Mouse (Mus musculus) olfactory bulb, adult 2 months (tissue): ENCODE results near the gene Draxin. TPM values are rescaled to one million over a fixed set of nuclear protein-coding genes. Genes with fewer than 3 reads are reported as not detected.

Experiments used
- H3K27ac ChIP-seq: fragments of 200-500 bp; 2 replicates; pipeline ENCODE4 v1.5.1; 2012; ENCODE audit warnings: low read depth, low read length; ENCODE audit not compliant: insufficient read depth
- H3K4me1 ChIP-seq: fragments of 200-500 bp; 2 replicates; pipeline ENCODE4 v1.6.1; 2012; ENCODE audit warnings: low read length; ENCODE audit not compliant: control insufficient read depth, insufficient read depth
- H3K4me3 ChIP-seq: fragments of 200-500 bp; 2 replicates; pipeline ENCODE4 v1.5.1; 2012; ENCODE audit warnings: mild to moderate bottlenecking, low read depth, low read length, moderate library complexity; ENCODE audit not compliant: insufficient read depth
- CTCF ChIP-seq: fragments of 200-500 bp; IDR thresholded peaks from 2 replicates; pipeline ENCODE4 v1.5.1; 2012; ENCODE audit warnings: low read depth, mild to moderate bottlenecking, low read length, moderate library complexity; ENCODE audit not compliant: insufficient read depth
- POLR2A ChIP-seq: fragments of 200-500 bp; IDR thresholded peaks from 2 replicates; pipeline ENCODE4 v1.6.1; 2012; ENCODE audit warnings: mild to moderate bottlenecking, low read depth, low read length, moderate library complexity; ENCODE audit not compliant: insufficient read depth
- WGBS: fragments of 180-500 bp; shearing (Covaris S2); methylation state at CpG from one replicate; pipeline ENCODE4 v1.1.7; 2018; 5-methylcytosine and 5-hydroxymethylcytosine counted together
- polyA plus RNA-seq: library from polyadenylated mRNA; stranded (reverse); fragments of >200 nt; gene quantifications from 2 replicates; pipeline ENCODE4 v1.2.4, GENCODE M21; 2012; ENCODE audit warnings: low replicate concordance; ENCODE audit not compliant: missing spikeins, insufficient read depth, insufficient read length

The Draxin gene
- polyA plus RNA-seq, 1 experiment: not detected

DNA sequence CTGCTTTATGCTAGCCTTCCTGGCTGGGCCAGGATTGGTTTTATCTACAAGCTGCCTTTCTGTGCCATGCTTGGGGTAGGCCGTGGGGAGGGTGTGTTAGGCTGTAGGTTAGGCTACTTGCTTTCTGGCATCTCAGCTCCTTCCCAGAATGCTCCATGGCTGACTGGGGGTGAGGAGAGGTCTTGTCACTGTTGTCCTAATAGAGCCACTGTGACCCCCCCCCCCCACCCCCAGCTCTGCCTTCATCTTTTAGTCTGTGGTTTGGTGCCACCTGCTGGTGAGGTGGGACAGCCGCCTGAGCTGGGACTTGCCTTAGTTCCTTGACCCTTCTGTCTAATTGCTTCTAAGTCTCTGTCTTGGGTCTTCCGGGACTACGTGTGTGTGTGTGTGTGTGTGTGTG is 36.5 kb upstream of the Draxin start:
- Histone ChIP-seq H3K4me3 (peak overlapping the region; percentile 6), H3K27ac (peak overlapping the region; percentile 39)

DNA sequence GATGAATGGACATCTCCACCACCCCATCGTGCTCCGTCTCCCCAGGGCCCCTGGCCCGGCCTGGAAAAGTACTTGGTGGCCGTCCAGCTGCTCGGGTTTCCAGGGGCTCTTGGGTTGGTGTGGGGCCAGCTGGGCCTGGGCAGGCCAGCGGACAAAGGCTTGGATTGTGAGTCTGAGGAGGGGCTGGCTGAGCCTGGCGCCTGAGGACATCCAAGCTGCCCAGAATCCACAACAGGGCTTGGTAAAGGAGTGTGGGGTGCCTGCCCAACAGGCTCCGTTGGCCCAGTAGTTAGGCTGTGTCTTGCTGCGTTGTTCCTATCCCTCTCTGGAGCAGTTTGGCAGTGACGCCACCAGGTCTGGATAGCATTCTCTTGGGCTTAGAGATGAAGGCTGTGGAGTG is 35.9 kb upstream of the Draxin start:
- WGBS: 16% methylated on average over 10 of the region's 10 CpGs
- peak overlapping the region; percentile 6 for H3K4me3 ChIP-seq
- peak overlapping the region; percentile 39 for H3K27ac ChIP-seq

More for the DNA sequence above, 36.5 kb upstream of the Draxin start:
- 8% methylated on average over 4 of the region's 4 CpGs for WGBS
- peaks cover 30% of the 10 kb centered on the region for H3K4me1 ChIP-seq
- TF ChIP-seq POLR2A (no peak), CTCF (peak; percentile 31; the same call in 1 of the 2 replicates)

DNA sequence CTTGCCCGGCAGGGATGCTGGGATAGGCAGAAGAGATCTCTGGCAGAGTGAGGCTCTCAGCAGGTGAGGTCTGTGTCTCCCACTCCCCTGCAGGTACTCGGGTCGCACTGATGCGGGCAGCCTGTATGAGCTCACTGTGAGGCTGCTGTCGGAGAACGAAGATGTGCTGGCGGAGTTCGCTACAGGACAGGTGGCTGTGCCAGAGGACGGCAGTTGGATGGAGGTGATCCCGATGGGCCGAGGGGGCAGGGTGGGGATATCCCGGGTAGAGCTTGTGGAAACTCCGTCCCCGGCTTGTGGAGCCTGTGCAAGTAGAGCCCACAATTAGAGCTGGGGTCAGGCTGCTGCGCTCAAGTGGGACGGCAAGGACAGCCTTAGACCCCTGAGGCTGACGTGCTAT is 35.1 kb upstream of the Draxin start:
- TF ChIP-seq CTCF (no peak), POLR2A (no peak)
- Histone ChIP-seq H3K4me1 (peaks cover 38% of the 10 kb centered on the region), H3K27ac (no peak overlapping the region), H3K4me3 (no peak overlapping the region)
- WGBS: 31% methylated on average over 17 of the region's 17 CpGs

More for the DNA sequence above, 35.9 kb upstream of the Draxin start:
- H3K4me1 ChIP-seq: peaks cover 30% of the 10 kb centered on the region
- no peak for TF ChIP-seq POLR2A

DNA sequence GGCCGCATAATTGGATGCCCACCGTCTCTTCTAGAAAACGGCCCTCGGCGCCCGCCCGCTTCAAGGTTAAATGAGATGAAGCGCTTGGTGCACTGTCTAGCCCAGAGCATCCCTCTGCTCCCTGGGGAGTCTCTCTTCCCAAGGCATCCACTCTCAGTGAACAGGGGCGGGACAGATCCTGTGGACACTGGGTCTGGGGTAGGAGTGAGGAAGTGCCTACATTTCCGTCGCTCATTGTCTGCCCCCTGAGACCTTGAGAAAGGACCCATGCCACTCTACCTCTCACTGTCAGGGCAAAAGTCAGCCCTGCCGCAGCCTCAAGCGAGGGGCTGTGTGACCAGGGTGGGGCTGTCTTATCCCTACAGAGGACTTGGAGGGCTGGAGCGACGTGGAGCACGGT is 34.0 kb upstream of the Draxin start:
- peaks cover 39% of the 10 kb centered on the region for H3K4me1 ChIP-seq
- H3K4me3 ChIP-seq: peak overlapping the region; percentile 39
- 12% methylated on average over 16 of the region's 16 CpGs for WGBS
- no peak overlapping the region for H3K27ac ChIP-seq
- TF ChIP-seq CTCF: no peak
- TF ChIP-seq POLR2A: no peak

DNA sequence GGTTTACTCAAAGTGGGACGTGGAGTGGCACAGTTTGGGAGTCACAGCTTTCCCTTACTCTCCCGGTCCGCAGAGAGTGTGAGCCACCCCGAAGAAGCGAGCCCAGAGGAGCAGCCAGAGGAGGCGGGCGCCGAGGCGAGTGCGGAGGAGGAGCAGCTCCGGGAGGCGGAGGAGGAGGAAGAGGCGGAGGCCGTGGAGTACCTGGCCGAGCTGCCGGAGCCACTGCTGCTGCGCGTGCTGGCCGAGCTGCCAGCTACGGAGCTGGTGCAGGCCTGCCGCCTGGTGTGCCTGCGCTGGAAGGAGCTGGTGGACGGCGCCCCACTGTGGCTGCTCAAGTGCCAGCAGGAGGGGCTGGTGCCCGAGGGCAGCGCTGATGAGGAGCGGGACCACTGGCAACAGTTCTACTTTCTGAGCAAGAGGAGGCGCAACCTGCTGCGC is 33.5 kb upstream of the Draxin start:
- under 1% methylated on average over 28 of the region's 29 CpGs for WGBS
- no peak overlapping the region for H3K27ac ChIP-seq
- no peak for TF ChIP-seq POLR2A
- peak; percentile 67; the same call in 1 of the 2 replicates for TF ChIP-seq CTCF
- H3K4me1 ChIP-seq: peaks cover 39% of the 10 kb centered on the region
- peak overlapping the region; percentile 39 for H3K4me3 ChIP-seq

DNA sequence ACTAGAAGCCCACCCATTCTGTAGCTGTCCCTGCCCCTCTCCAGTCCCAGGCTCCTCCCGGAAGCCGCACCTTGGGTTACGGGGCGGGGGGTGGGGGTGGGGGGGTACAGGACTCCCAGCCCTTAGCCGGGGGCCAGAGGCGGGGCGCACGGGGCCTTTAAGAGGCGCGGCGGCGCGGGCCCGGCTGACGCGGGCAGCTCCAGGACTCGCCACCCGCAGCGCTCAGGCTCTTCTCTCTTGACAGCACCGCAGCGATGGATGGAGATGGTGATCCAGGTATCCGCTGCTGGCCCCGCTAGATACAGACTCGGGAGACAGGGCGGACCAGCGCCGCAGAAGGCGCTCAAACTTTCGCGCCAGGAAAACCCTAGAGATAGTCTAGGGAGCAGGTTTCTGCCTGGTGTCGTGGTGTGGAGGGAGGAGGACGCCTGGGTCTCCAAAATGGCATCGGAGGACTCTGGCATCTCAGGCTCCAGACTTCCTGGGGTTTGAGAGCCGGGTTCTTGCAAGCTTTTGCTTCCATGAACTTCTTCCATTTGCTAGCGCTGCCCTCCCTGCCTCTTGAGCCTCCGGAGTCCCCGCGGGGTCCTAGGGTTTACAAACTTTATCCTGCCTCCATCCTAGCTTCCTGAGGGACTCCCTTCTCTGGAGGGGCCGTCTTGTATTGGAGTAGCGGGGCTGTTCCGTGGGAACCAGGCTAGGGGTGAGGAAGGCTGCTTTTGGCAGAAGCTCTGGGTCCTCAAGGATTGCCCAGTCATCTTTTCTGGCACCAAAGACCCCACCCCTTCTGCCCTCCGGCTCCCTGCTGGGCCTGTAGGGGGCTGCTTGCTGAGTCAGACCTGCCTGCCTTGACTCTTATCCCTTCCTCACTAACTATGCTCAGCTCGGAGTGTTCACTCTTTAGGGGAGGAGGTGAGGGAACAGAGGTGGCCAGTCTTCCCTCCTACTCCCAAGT is 30.2 kb upstream of the Draxin start, which contains the start of the genes Fbxo44 and Fbxo2:
Gene Fbxo44, minus strand, starts transcription at position 47 of the 955 bp plus-strand sequence.
Gene Fbxo2, plus strand, starts transcription at position 186 of the 955 bp plus-strand sequence.
- Histone ChIP-seq H3K4me1 (peaks cover 41% of the 10 kb centered on the region), H3K4me3 (peak within 1 kb of the TSS; percentile 95), H3K27ac (peak within 1 kb of the TSS; percentile 85)
- WGBS: 4% methylated on average over 43 of the region's 43 CpGs
- TF ChIP-seq POLR2A: no peak
- TF ChIP-seq CTCF: no peak

DNA sequence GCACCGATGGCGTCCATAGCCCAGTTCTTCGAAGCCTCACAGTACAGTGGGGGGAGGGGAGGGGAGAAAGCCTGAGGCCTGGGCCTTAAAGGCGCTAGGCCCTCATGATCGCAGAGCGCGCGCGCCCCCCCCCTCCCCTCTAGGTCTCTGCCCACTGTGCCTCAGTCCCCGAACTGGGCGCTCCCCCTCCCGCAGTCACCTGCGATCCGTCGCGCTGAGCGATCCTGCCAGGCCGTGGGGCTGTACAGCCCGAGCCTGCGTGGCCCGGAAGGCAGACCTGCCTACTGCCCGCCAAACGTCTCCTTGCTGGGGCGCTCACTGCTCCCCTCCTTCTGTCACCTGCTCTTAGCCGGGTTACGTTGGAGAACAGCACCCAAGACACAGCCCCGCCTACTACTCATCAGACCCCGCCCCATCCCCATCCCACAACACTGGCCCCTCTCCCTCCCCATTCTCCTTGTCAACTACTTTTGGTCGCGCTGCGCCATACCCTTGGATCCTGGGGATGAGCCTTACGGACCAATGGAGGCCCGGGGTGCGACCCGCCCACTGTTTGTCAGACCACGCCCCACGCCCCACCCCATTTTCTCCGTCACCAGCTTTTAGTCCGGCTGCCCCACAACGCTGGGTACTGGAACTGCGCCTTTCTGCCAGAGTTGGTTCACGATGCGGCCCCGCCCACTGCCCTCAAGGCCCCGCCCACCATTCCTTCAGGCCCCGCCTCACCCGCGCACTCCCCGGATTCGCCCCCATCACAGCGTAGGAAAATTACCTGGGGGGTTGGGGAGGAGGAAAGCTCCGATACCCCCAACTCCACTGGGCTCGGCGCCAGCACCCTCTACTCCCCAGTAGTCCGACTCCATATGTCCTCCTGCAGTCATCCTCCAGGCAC is 29.3 kb upstream of the Draxin start:
- H3K4me3 ChIP-seq: peak overlapping the region; percentile 95
- WGBS: under 1% methylated on average over 55 of the region's 55 CpGs
- peaks cover 36% of the 10 kb centered on the region for H3K4me1 ChIP-seq
- peak overlapping the region; percentile 85 for H3K27ac ChIP-seq
- TF ChIP-seq POLR2A (peak; percentile 60), CTCF (no peak)

DNA sequence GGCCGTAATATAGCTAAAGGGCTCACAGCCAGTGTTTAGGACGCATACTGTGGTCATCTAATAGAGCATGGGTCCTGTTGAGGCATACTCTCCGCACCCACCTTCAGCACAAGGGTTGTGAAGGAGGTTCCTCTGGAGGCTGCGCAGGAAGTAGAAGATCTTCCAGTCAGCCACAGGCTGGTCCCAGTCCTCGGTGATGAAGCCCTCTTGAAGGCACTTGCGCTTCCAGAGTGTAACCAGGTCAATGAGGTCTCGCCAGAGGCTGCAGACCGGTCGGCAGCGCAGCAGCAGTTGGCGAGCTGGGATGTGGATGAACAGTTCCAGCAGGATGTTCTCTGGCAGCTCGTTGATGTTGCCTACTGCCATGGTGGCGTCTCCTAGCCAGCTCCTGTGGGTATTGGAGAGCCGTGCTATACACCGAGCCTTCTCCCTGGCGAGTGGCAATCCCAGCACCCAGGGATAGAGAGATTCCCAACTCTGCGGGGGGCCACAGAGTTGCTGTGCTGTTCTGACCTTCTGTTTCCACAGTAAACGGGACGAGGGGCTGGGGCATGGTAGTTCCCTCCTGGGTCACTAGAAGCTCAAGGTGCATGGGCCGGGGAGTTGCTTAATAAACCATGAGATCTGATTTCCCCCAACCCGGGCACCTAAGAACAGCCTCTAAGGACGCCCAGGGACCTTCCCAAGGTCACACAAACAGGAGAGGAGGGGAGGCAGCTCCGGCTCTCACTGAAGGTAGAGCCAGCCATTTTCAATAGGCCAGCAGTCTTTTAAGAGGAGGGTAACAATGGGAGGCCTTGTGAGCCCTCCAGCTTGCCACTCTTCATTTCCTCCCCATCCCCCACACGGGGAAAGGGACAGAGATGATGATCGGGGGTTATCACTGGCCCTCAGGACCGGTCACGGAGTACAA is 28.2 kb upstream of the Draxin start:
- 18% methylated on average over 27 of the region's 27 CpGs for WGBS
- H3K4me3 ChIP-seq: peak overlapping the region; percentile 95
- H3K27ac ChIP-seq: peak overlapping the region; percentile 85
- H3K4me1 ChIP-seq: peaks cover 25% of the 10 kb centered on the region
- TF ChIP-seq CTCF (no peak), POLR2A (no peak)
